Mouse (Mus musculus): ENCODE measurements around the gene Cd164.

DNA sequence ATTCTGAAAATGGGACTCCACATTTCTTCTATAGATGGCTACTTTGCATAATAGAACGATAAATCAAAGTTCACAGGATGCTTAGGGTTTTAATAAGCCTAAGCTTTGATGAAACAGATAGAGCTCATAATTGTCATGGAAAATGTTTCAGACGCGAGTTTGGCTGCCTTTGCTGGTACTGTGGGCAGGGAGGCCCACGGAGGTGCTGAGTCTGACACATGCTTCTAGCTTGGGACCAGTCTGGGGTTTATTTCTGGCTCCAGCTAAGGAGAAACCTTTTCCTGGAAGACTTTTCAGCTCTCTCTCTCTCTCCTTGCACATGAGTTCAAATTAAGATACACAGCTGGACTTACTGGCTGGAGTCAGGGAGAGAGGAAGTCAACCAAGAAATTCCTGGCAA is 53.1 kb downstream of the Cd164 start:
- no peak for TF ChIP-seq EP300 (IDR thresholded peaks at IDR 0.05; ENCODE audit: low read depth)
- no peak for TF ChIP-seq CTCF (IDR thresholded peaks at IDR 0.05; ENCODE audit: low read depth)
